Mouse (Mus musculus): ENCODE measurements at regions not wholly inside any gene's neighbourhood (a gene's known extent, or its start where the extent isn't known, plus 50 kb on each side); places are given as distances from the start of the nearest gene placed in this dataset.
A peak's percentile ranks its signal among the peaks of the same experiment; 100 is the strongest.

GRCm38 (mm10) chr10:119058493-119059020 lies 181.3 kb downstream of the Cand1 start:
- H3K36me3 ChIP-seq (ENCODE audit: control insufficient read depth in 1 of 2, insufficient read depth in 2 of 2, low read length in 2 of 2), result peaks cover 0 to 20% of the 10 kb centered on the region in 2 experiments; a peak in 2 of 4 replicates
- no peak overlapping the region for H3K4me3 ChIP-seq (ENCODE audit: control insufficient read depth in 1 of 2, insufficient read depth in 1 of 2, low read depth in 2 of 2, low read length in 2 of 2)
- H3K27me3 ChIP-seq (ENCODE audit: control insufficient read depth in 1 of 2, insufficient read depth in 2 of 2, low read length in 2 of 2), result no peaks in the 10 kb centered on the region
- 0 out of 2 replicates have a peak, but pooled peaks have one; percentile 58 for TF ChIP-seq MYC (IDR thresholded peaks at IDR 0.05; ENCODE audit: low read depth, low read length)
- peak; percentile 60 for TF ChIP-seq MXI1 (IDR thresholded peaks at IDR 0.05; ENCODE audit: low read depth, low read length)
- no peak for TF ChIP-seq JUND (IDR thresholded peaks at IDR 0.05; ENCODE audit: low read depth, low read length)
- peak; percentile 52; the same call in 1 of the 2 replicates for TF ChIP-seq MAX (IDR thresholded peaks at IDR 0.05; ENCODE audit: low read length)
- TF ChIP-seq EP300 (IDR thresholded peaks at IDR 0.05; ENCODE audit: low read depth in 1 of 2, low read length in 2 of 2), result peak; percentile 21 to 25; a peak in 1 of 4 replicates
- no peak for TF ChIP-seq USF2 (IDR thresholded peaks at IDR 0.05; ENCODE audit: borderline replicate concordance in 1 of 2, insufficient read depth in 1 of 2, low read depth in 1 of 2, low read length in 2 of 2)
- TF ChIP-seq ELF1 (IDR thresholded peaks at IDR 0.05; ENCODE audit: low read depth, low read length), result no peak
- 0 out of 2 replicates have a peak, but pooled peaks have one; percentile 44 for TF ChIP-seq ETS1 (IDR thresholded peaks at IDR 0.05; ENCODE audit: low read depth, low read length)
- peak; percentile 39 for DNase-seq (ENCODE audit: low read depth, low spot score)
- peaks cover 0 to 33% of the 10 kb centered on the region in 2 experiments for H3K4me1 ChIP-seq (ENCODE audit: control insufficient read depth in 1 of 2, insufficient read depth in 2 of 2, low read length in 2 of 2)
- no peak overlapping the region for H3K27ac ChIP-seq (ENCODE audit: control insufficient read depth, low read depth, low read length)
- H3K79me2 ChIP-seq (ENCODE audit: control insufficient read depth, insufficient read depth, low read length, poor library complexity), result no peaks in the 10 kb centered on the region
- no peaks in the 10 kb centered on the region for H3K9me3 ChIP-seq (replicated peaks; ENCODE audit: insufficient read depth, low read length)
- no peak overlapping the region for H3K9ac ChIP-seq (ENCODE audit: control insufficient read depth, low read depth, low read length, poor library complexity, severe bottlenecking)

- Histone ChIP-seq H3K4me3 (ENCODE audit: control insufficient read depth in 1 of 2, insufficient read depth in 1 of 2, low read depth in 2 of 2, low read length in 2 of 2) (no peak overlapping the region), H3K9ac (ENCODE audit: control insufficient read depth, low read depth, low read length, poor library complexity, severe bottlenecking) (no peak overlapping the region), H3K4me1 (ENCODE audit: control insufficient read depth in 1 of 2, insufficient read depth in 2 of 2, low read length in 2 of 2) (peaks cover 0 to 12% of the 10 kb centered on the region in 2 experiments; a peak in 2 of 4 replicates), H3K9me3 (replicated peaks; ENCODE audit: insufficient read depth, low read length) (no peaks in the 10 kb centered on the region), H3K79me2 (ENCODE audit: control insufficient read depth, insufficient read depth, low read length, poor library complexity) (no peaks in the 10 kb centered on the region), H3K36me3 (ENCODE audit: control insufficient read depth in 1 of 2, insufficient read depth in 2 of 2, low read length in 2 of 2) (peaks cover 0 to 3% of the 10 kb centered on the region in 2 experiments; a peak in 2 of 4 replicates), H3K27me3 (ENCODE audit: control insufficient read depth in 1 of 2, insufficient read depth in 2 of 2, low read length in 2 of 2) (no peaks in the 10 kb centered on the region), H3K27ac (ENCODE audit: control insufficient read depth, low read depth, low read length) (no peak overlapping the region)
- no peak for DNase-seq (ENCODE audit: low read depth, low spot score)
- TF ChIP-seq MXI1 (IDR thresholded peaks at IDR 0.05; ENCODE audit: low read depth, low read length) (no peak), ZNF384 (IDR thresholded peaks at IDR 0.05; ENCODE audit: low read depth, low read length) (peak; percentile 37; the same call in 1 of the 2 replicates), ETS1 (IDR thresholded peaks at IDR 0.05; ENCODE audit: low read depth, low read length) (0 out of 2 replicates have a peak, but pooled peaks have one; percentile 28)
Measured at GRCm38 (mm10) chr10:119055199-119055785, 184.6 kb downstream of the Cand1 start.
